Comparison of ENCODE assay signal across 8 mouse cellular contexts in genomic region chr14:121346053-121346452, GRCm38 (mm10). TPM values are rescaled to one million over a fixed set of nuclear protein-coding genes. Genes with fewer than 3 reads are reported as not detected.
A peak's percentile ranks its signal among the peaks of the same experiment; 100 is the strongest.
DNase-seq lines count a peak whose midpoint lies in the region; ATAC-seq and TF ChIP-seq lines count a peak whose summit lies in the region.

No protein-coding gene starts in this region.

- H3K4me1 ChIP-seq in forebrain, embryonic 12.5 days, result peaks cover 16% of the 10 kb centered on the region
- H3K4me1 ChIP-seq in forebrain, embryonic 14.5 days (ENCODE audit: control insufficient read depth, insufficient read depth, low read length), result peaks cover 4% of the 10 kb centered on the region; the same call in 1 of the 2 replicates
- H3K4me1 ChIP-seq in neural tube, embryonic 11.5 days (ENCODE audit: control insufficient read depth, insufficient read depth, low read length), result no peaks in the 10 kb centered on the region
- peaks cover 13% of the 10 kb centered on the region for H3K4me1 ChIP-seq in stomach, postnatal 0 days (replicated peaks; ENCODE audit: control insufficient read depth, insufficient read depth)

- H3K9me3 ChIP-seq in forebrain, embryonic 12.5 days, result no peaks in the 10 kb centered on the region
- no peaks in the 10 kb centered on the region for H3K9me3 ChIP-seq in forebrain, embryonic 14.5 days (replicated peaks; ENCODE audit: control insufficient read depth, low read length)
- H3K9me3 ChIP-seq in neural tube, embryonic 11.5 days (ENCODE audit: control insufficient read depth, low read length), result no peaks in the 10 kb centered on the region
- H3K9me3 ChIP-seq in stomach, postnatal 0 days (ENCODE audit: control insufficient read depth, low read length), result no peaks in the 10 kb centered on the region

- peak; percentile 31; the same call in 1 of the 2 replicates for ATAC-seq in forebrain, embryonic 12.5 days (ENCODE audit: low FRiP score)
- ATAC-seq in forebrain, embryonic 14.5 days, result no peak
- peak; percentile 27; the same call in 1 of the 2 replicates for ATAC-seq in neural tube, embryonic 11.5 days (ENCODE audit: insufficient read depth, low FRiP score, low TSS enrichment)
- peak; percentile 42 for ATAC-seq in inflammation-experienced regulatory T-cells, adult 6 months
- no peak for ATAC-seq in stomach, postnatal 0 days (ENCODE audit: low FRiP score, low TSS enrichment)

- H3K4me2 ChIP-seq in forebrain, embryonic 12.5 days, result no peak overlapping the region
- no peak overlapping the region for H3K4me2 ChIP-seq in forebrain, embryonic 14.5 days (ENCODE audit: low read length)
- no peak overlapping the region for H3K4me2 ChIP-seq in neural tube, embryonic 11.5 days (ENCODE audit: low read depth)
- no peak overlapping the region for H3K4me2 ChIP-seq in stomach, postnatal 0 days (replicated peaks; ENCODE audit: low read depth)

- DNase-seq in forebrain, embryonic 14.5 days (ENCODE audit: low spot score), result no peak
- no peak for DNase-seq in neural tube, embryonic 11.5 days (ENCODE audit: low spot score)
- no peak for DNase-seq in neural tube, embryonic 10.5 days (ENCODE audit: extremely low spot score, low spot score)
- DNase-seq in stomach, postnatal 0 days (ENCODE audit: low spot score), result no peak
- DNase-seq in kidney, postnatal 10 days, result no peak
- no peak for DNase-seq in left cerebral cortex, adult 8-10 months (ENCODE audit: low spot score in 2 of 2)

- peak; percentile 71 for TF ChIP-seq CTCF in stomach, postnatal 0 days (IDR thresholded peaks at IDR 0.05; ENCODE audit: low read depth)

- H3K36me3 ChIP-seq in forebrain, embryonic 12.5 days (replicated peaks), result no peaks in the 10 kb centered on the region
- no peaks in the 10 kb centered on the region for H3K36me3 ChIP-seq in forebrain, embryonic 14.5 days (ENCODE audit: control insufficient read depth, insufficient read depth, low read length)
- no peaks in the 10 kb centered on the region for H3K36me3 ChIP-seq in neural tube, embryonic 11.5 days (ENCODE audit: control insufficient read depth, insufficient read depth, low read length)
- no peaks in the 10 kb centered on the region for H3K36me3 ChIP-seq in stomach, postnatal 0 days (ENCODE audit: control insufficient read depth, insufficient read depth, low read length)

- no peak for TF ChIP-seq EP300 in stomach, postnatal 0 days (optimal IDR thresholded peaks at IDR 0.05)

- no peak overlapping the region for H3K4me3 ChIP-seq in forebrain, embryonic 12.5 days (replicated peaks)
- no peak overlapping the region for H3K4me3 ChIP-seq in forebrain, embryonic 14.5 days (ENCODE audit: low read depth, low read length)
- no peak overlapping the region for H3K4me3 ChIP-seq in neural tube, embryonic 11.5 days (ENCODE audit: low read depth, low read length)
- H3K4me3 ChIP-seq in stomach, postnatal 0 days (ENCODE audit: low read depth, low read length), result no peak overlapping the region

- 81% methylated on average over 4 of the region's 4 CpGs for WGBS in forebrain, embryonic 12.5 days
- 85% methylated on average over 4 of the region's 4 CpGs for WGBS in forebrain, embryonic 14.5 days
- 88% methylated on average over 4 of the region's 4 CpGs for WGBS in neural tube, embryonic 11.5 days
- 79% methylated on average over 4 of the region's 4 CpGs for WGBS in stomach, postnatal 0 days

- H3K9ac ChIP-seq in forebrain, embryonic 12.5 days, result no peak overlapping the region
- H3K9ac ChIP-seq in forebrain, embryonic 14.5 days (ENCODE audit: low read length), result no peak overlapping the region
- H3K9ac ChIP-seq in neural tube, embryonic 11.5 days (ENCODE audit: low read length), result no peak overlapping the region
- no peak overlapping the region for H3K9ac ChIP-seq in stomach, postnatal 0 days (ENCODE audit: low read length)

- no peak overlapping the region for H3K27ac ChIP-seq in forebrain, embryonic 12.5 days
- H3K27ac ChIP-seq in forebrain, embryonic 14.5 days (ENCODE audit: low read depth, low read length), result no peak overlapping the region
- no peak overlapping the region for H3K27ac ChIP-seq in neural tube, embryonic 11.5 days (ENCODE audit: low read depth, low read length)
- peak overlapping the region; percentile 13; the same call in 1 of the 2 replicates for H3K27ac ChIP-seq in stomach, postnatal 0 days (replicated peaks)

- H3K27me3 ChIP-seq in forebrain, embryonic 12.5 days, result no peaks in the 10 kb centered on the region
- H3K27me3 ChIP-seq in forebrain, embryonic 14.5 days (replicated peaks; ENCODE audit: control insufficient read depth, insufficient read depth, low read length), result no peaks in the 10 kb centered on the region
- H3K27me3 ChIP-seq in neural tube, embryonic 11.5 days (ENCODE audit: control insufficient read depth, insufficient read depth, low read length), result no peaks in the 10 kb centered on the region
- H3K27me3 ChIP-seq in stomach, postnatal 0 days (ENCODE audit: control insufficient read depth, insufficient read depth, low read length), result no peaks in the 10 kb centered on the region

RNA-seq across cellular contexts. Expression of gene Stk24, which starts 33.8 kb away (rescaled TPM):
- polyA plus RNA-seq in forebrain, embryonic 12.5 days (2016; fragmentation: Nextera tagmentation; extraction: Ambion mirVana), result 41.3 and 41.9 TPM in 2 replicates
- polyA plus RNA-seq in forebrain, embryonic 14.5 days (2014; fragmentation: Nextera tagmentation; extraction: Ambion mirVana), result 20.6 and 20.8 TPM in 2 replicates
- polyA plus RNA-seq in neural tube, embryonic 11.5 days (2014; fragmentation: Nextera tagmentation; extraction: Ambion mirVana), result 35.0 and 38.1 TPM in 2 replicates
- 10 to 100 TPM; 54.0 to 65.8 (median 54.6) TPM for polyA plus RNA-seq in inflammation-experienced regulatory T-cells, adult 6 months (2017; shearing (Covaris generic))
- polyA plus RNA-seq in stomach, postnatal 0 days (2015; fragmentation: Nextera tagmentation; extraction: Ambion mirVana), result 34.0 and 35.9 TPM in 2 replicates
- total RNA-seq in left cerebral cortex, adult 8-10 months (2022), result 10 to 100 TPM; 62.3 to 71.6 (median 64.9) TPM

Comparison
In these comparisons a context has a peak if more than half of its experiments do, and no peak if none do; other contexts are left out.
1. ATAC-seq: peak in forebrain, embryonic 12.5 days (single experiment), neural tube, embryonic 11.5 days (single experiment) and inflammation-experienced regulatory T-cells, adult 6 months (single experiment); none in forebrain, embryonic 14.5 days (single experiment) and stomach, postnatal 0 days (single experiment).